Mouse (Mus musculus) right cerebral cortex, postnatal 10 days (tissue): Measurements from ENCODE around the gene Pi4k2a.

Experiments
- DNase-seq, 2 experiments: peaks; one replicate each; pipeline ENCODE4 v3.0.0; 2021; ENCODE audit warnings: low spot score in 2 of 2

Gene Pi4k2a

DNA sequence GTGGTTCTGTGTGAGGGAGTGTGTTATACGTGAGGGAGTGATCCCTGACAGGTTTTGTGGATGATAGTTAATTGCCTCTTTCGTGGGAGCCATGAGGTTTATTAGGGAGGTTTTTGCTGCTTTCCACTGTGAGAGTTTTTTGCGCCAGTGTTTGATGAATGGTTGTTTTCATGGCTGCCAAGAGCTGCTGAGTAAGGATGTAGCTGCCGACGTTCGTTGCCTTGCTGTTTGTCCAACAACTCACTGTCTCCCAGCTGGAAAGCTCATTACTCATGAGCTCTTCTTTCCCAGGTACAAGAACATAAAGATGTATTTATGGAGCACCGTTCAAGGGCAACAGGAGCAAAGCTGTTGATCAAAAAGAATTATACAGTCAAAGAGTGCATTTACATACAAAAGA, 73.9 kb downstream of the Pi4k2a start:
- DNase-seq: no peak

DNA sequence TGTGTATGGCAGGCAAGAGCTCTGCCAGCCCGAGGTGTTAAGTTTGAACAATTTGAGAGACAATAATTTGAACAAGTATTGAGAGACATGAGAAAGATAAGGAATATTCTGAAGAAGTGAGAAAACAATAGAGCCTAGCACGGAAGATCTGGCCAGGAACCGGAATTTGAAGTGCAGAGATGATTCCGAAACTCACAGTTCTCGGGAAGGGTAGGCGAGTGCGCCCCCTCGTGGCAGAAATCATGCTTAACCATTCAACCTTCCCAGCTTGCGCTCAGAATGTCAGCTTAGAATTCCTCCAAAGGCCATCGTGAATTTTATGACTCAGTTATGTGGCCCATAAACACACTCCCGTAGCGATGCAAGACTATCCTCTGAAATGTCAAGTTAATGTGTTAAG, 75.9 kb downstream of the Pi4k2a start:
- DNase-seq: peak; percentile 76 to 92

DNA sequence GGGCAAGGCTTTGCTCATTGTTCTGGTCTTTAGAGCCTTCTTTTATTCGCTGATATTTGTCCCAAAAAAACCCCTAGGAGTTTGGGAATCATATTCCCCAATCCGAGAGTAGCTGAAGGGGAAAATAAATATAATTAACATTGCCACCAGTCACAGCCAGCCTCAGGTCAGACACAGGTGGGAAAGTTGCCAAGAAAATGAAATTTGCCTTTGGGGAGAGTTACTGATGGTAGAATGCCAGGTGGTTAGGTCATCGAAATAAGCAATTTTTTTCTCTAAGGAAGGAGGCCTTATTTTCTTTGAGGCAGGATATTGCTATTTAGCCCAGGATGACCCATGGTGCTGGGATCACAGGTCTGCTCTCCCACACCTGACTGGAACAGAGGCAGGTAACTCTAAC, 76.5 kb downstream of the Pi4k2a start:
- DNase-seq: no peak

DNA sequence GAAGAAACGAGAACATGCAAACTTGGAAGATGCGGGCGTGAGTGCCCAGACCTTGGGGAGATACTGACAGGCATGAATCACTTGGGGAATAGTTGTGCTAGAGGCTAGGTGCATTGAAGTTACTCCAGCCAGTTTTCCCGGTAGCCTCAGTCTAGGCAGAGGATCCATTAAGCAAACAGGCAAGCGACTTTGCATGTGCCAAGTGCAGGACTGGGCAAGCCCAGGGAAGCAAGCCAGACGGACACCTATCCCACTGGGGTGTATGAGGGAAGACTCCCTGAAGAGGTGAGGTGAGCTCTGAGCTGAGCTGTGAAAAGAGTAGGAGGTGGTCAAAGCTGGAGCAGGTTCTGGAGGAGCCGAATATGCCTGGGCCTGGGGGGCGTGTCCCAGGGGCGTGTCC, 77.2 kb downstream of the Pi4k2a start:
- DNase-seq: no peak

DNA sequence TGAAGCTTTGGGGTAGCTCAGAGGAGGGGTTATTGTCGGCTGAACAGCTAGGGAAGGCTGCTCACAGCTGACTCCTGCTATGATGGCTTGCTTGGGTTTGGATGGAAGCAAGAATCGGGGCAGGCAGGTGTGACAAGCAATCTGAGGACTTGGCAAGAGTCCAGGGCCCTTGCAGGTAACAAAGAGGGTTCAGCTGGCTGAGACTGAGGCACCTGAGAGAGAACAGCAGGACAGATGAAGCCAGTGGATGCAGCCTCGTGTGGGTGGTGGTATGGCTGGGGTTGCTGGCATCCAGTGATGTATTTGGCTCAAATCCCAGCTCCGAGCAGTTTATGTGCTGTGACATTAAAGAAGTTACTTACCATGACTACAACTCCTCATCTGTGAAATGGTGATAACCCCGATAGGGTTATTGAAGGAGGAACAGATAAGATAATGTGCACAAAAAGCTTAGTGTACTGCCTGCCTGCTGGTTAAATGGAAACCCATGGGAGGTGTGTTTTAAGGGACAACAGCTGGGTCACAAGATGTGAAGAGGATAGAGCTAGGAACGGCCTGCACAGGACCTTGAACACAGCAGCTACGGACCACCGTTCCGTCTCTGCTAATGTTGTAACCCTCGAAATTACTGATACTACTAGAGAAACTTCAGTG, 79.2 kb downstream of the Pi4k2a start:
- peak; percentile 51 to 66 for DNase-seq

DNA sequence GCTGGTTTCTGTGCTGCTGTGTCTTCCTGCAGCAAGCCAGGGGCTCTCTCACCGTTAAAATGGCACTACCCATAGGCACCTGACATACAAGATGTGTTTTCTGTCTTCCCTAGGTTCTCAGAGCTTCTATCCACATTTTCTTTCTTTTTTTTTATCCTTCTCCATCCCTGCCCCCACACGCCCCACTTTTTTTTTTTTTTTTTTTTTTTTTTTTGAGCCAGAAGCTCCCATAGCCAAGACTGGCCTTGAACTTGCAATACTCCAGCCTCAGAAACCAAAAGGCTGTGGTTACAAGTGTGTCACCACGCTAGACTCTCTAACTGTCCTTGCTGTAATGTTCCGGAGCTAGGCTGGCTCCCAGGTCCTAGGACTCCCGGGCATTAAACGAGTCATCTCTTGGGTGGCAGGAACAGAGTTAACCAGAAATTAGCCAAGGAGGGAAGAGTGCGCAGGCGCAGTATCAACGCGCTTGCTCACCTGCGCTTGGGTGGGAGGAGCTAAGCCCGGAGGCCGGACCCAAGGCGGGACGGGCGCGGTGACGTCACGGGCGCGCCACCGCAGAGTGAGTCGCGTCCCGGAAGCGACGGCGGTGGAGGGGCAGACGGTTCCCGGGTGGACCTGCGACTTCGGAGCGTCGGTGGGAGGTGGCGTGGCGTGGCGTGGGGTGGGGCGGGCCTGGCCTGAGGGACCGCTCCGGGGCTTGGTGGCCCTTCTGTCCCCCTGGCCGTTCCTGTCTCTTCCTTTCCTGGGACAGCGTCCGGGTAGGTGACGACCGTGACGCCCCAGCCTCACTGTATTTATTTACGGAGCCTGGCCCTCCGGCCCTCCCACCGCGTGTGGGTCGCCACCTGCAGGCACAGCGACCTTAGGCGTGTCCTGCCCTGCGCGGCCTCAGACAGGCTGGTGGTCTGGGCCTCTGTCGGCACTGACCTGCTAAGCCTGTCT, 80.0 kb downstream of the Pi4k2a start:
- peak; percentile 96 for DNase-seq
